Mouse (Mus musculus): ENCODE data around the gene Kalrn. TPM values are rescaled to one million over a fixed set of nuclear protein-coding genes. Genes with fewer than 3 reads are reported as not detected.

Gene Kalrn
- polyA plus RNA-seq, 1 experiment from 2014 or later, result 24.6 TPM

DNA sequence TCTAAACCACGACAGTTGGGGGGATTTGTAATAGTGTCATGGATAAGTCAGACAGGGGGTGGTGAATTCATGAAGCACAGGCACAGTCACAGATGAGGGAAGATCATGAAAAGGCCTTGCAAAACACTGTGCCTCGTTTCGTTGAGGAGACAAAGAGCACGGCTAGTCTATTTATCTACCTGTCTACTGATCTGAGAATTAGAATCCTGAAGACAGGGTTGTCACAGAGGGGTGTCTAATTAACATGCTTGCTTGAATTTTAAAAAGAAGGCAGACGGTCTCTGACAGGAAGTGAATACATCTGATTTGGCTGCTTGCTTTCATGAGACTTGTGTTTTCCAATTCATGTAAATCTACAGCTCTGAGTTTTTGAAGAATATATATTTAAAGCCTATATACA is 52.3 kb downstream of the Kalrn start:
- no peak for ATAC-seq (ENCODE audit: low FRiP score, low read depth)
- Histone ChIP-seq H3K9ac (no peak overlapping the region), H3K27ac (replicated peaks) (no peak overlapping the region), H3K27me3 (no peaks in the 10 kb centered on the region), H3K4me2 (no peak overlapping the region), H3K9me3 (no peaks in the 10 kb centered on the region), H3K4me3 (no peak overlapping the region), H3K4me1 (replicated peaks) (peaks cover 37% of the 10 kb centered on the region), H3K36me3 (no peaks in the 10 kb centered on the region)
- 10% methylated on average over 5 of the region's 5 CpGs for WGBS

DNA sequence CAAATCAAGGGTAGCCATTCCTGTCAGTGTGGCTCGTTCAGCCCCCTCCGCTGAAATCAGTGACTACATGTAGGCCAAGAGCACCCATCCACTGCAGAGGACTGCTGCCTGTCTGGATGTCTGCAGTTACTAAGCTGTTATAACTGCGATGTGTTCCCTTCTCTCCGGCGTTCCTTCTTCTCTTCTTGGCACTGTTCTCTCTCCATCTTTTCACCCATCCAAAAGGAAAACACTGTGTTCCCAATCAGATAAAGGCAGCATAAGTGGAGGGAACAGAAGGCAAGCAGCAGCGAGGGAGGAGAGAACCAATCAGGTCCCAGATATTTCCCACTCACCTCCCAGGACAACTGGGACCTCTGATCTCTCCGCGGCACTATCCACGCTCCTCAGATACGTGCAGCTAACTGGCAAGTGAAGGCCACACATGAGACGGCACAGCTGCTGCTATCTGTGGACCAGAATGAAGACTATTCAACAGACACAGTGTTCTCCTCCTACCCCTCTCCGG is 56.4 kb downstream of the Kalrn start:
- Histone ChIP-seq H3K36me3 (no peaks in the 10 kb centered on the region), H3K27me3 (no peaks in the 10 kb centered on the region), H3K4me3 (no peak overlapping the region), H3K4me2 (no peak overlapping the region), H3K4me1 (replicated peaks) (peaks cover 56% of the 10 kb centered on the region), H3K27ac (replicated peaks) (no peak overlapping the region), H3K9ac (no peak overlapping the region), H3K9me3 (no peaks in the 10 kb centered on the region)
- ATAC-seq (ENCODE audit: low FRiP score, low read depth), result no peak
- WGBS, result 58% methylated on average over 12 of the region's 12 CpGs

DNA sequence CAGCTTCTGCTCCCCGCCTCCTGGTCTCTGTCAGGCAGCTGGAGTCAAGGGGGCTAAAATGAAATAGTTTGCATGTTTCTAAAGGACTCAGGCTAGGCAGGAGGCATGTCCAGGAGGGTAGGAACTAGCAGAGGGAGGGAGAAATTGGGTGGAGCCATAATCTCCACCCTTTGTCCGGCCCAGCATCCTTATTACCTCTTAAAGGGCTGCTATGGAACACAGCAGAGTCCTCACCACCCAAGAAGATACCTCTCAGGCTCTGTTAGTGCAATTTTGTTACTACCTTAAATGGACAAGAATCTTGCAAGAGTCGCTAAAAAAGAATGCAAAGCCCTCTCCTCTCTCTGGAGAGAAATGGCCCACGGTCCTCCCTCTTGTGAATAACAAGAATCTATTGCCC is 57.8 kb downstream of the Kalrn start:
- no peaks in the 10 kb centered on the region for H3K9me3 ChIP-seq
- no peaks in the 10 kb centered on the region for H3K27me3 ChIP-seq
- H3K36me3 ChIP-seq, result no peaks in the 10 kb centered on the region
- ATAC-seq (ENCODE audit: low FRiP score, low read depth), result no peak
- H3K4me1 ChIP-seq (replicated peaks), result peaks cover 59% of the 10 kb centered on the region
- H3K27ac ChIP-seq (replicated peaks), result no peak overlapping the region
- no peak overlapping the region for H3K4me3 ChIP-seq
- H3K4me2 ChIP-seq, result no peak overlapping the region
- no peak overlapping the region for H3K9ac ChIP-seq
- 88% methylated on average over 4 of the region's 4 CpGs for WGBS

DNA sequence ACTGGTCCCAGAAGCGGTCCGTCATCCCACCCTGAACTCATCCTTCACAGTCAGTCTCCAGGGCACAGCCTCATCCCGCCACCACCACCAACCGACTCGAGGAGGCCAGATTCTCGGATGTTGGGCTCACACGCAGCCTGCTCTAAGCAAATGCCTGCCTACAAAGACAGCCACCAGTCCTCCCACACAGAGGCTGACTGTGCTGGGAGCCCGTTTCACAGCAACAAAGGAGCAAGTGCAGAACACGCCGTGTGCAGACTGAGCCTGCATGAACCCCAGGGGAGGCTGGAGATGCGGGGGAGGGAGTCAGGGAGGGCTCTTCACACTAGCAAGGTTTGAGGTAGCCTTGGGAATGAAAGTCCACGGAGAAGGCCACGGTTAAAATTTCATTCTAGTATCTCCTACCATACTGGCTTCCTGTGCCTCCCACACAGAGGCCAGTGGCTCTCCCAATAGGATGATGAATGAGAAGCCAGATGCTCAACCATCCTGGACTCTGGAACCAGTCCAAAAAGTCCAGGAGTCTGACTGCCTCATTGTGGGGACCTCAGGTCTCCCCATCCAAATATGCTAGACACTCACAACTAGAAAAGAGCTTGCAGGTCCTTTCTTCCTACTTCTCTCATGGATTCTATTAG is 59.3 kb downstream of the Kalrn start:
- Histone ChIP-seq H3K27me3 (no peaks in the 10 kb centered on the region), H3K4me2 (no peak overlapping the region), H3K36me3 (no peaks in the 10 kb centered on the region), H3K9ac (no peak overlapping the region), H3K9me3 (no peaks in the 10 kb centered on the region), H3K27ac (replicated peaks) (no peak overlapping the region), H3K4me3 (no peak overlapping the region), H3K4me1 (replicated peaks) (peaks cover 59% of the 10 kb centered on the region)
- ATAC-seq (ENCODE audit: low FRiP score, low read depth), result peak; percentile 40; the same call in 1 of the 2 replicates
- WGBS, result 26% methylated on average over 13 of the region's 13 CpGs

GRCm38 (mm10) chr16:34512326-34512725 is 61.0 kb downstream of the Kalrn start:
- H3K4me1 ChIP-seq (replicated peaks), result peaks cover 46% of the 10 kb centered on the region
- no peak overlapping the region for H3K27ac ChIP-seq (replicated peaks)
- H3K4me2 ChIP-seq, result no peak overlapping the region
- H3K4me3 ChIP-seq, result no peak overlapping the region
- no peak for ATAC-seq (ENCODE audit: low FRiP score, low read depth)
- H3K27me3 ChIP-seq, result no peaks in the 10 kb centered on the region
- no peaks in the 10 kb centered on the region for H3K9me3 ChIP-seq
- WGBS, result 76% methylated on average over 4 of the region's 4 CpGs
- no peak overlapping the region for H3K9ac ChIP-seq
- H3K36me3 ChIP-seq, result no peaks in the 10 kb centered on the region

GRCm38 (mm10) chr16:34508125-34508524 is 65.2 kb downstream of the Kalrn start:
- Histone ChIP-seq H3K27ac (replicated peaks) (no peak overlapping the region), H3K4me1 (replicated peaks) (0 out of 2 replicates have a peak, but pooled peaks cover 13% of the 10 kb centered on the region), H3K9me3 (no peaks in the 10 kb centered on the region), H3K4me3 (no peak overlapping the region), H3K4me2 (no peak overlapping the region), H3K27me3 (no peaks in the 10 kb centered on the region), H3K36me3 (no peaks in the 10 kb centered on the region), H3K9ac (no peak overlapping the region)
- no peak for ATAC-seq (ENCODE audit: low FRiP score, low read depth)
- 70% methylated on average over 1 of the region's 1 CpGs for WGBS

DNA sequence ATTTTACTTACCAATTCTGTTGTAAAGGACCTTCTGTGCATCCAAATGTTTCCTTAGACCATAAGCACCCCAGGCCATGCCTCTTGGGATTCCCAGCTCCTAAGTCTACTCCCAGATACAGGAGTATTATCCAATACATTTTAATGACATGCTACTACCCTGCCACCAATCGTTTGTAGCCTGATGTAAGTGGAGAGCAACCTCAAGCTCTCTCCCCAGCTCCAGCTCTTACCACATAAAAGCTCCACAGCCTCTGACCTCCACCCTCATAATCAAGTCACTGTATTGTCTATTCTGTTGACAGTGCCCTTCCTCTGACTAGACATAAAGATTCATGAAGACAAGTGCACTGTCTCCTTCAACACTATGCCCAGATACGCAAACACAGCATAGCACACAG is 67.3 kb downstream of the Kalrn start:
- 85% methylated on average over 2 of the region's 2 CpGs for WGBS
- no peaks in the 10 kb centered on the region for H3K4me1 ChIP-seq (replicated peaks)
- H3K4me2 ChIP-seq, result no peak overlapping the region
- ATAC-seq (ENCODE audit: low FRiP score, low read depth), result no peak
- no peak overlapping the region for H3K4me3 ChIP-seq
- no peaks in the 10 kb centered on the region for H3K27me3 ChIP-seq
- H3K9me3 ChIP-seq, result no peaks in the 10 kb centered on the region
- no peak overlapping the region for H3K9ac ChIP-seq
- no peaks in the 10 kb centered on the region for H3K36me3 ChIP-seq
- no peak overlapping the region for H3K27ac ChIP-seq (replicated peaks)

DNA sequence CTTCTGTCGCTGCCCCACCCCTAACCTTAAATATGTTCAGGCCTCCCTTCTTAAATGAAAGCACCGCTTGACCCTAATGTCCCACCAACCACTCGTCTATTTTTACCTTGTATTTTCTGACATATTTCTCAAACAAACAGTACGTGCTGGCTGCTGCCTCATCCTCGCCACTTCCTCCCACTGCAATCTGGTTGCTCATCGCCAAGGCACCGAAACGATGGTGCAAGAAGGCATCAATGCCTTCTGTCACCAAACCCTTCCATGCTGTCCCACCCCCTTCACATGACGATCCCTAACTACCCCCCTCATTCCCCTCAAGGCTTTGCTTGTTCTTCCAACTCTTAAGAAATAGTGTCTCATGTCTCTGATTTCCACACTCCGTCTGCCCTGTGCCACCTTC is 69.1 kb downstream of the Kalrn start:
- ATAC-seq (ENCODE audit: low FRiP score, low read depth), result no peak
- Histone ChIP-seq H3K27ac (replicated peaks) (no peak overlapping the region), H3K4me2 (no peak overlapping the region), H3K9ac (no peak overlapping the region), H3K4me1 (replicated peaks) (no peaks in the 10 kb centered on the region), H3K36me3 (no peaks in the 10 kb centered on the region), H3K27me3 (no peaks in the 10 kb centered on the region), H3K9me3 (no peaks in the 10 kb centered on the region), H3K4me3 (no peak overlapping the region)
- WGBS, result 89% methylated on average over 10 of the region's 10 CpGs

DNA sequence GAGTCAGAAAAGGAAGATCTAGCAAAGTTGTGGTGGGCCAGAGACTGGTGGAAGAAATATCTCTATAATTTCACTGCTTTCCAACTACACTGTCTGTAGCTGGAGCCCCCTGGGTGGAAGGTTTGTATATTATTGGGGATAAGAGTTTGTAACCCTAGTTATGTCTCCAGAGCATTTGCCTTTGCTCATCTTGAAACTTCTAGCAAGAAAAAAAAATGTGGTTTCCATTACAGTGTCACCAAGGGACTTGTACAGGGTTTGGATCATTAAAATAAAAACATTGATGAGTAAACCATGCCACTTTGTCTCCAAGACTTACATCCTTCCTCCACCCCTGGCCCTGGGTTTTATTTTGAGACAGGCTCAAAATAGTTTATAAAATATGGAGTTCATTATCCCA is 71.2 kb downstream of the Kalrn start:
- H3K36me3 ChIP-seq, result no peaks in the 10 kb centered on the region; the same call in 1 of the 2 replicates
- H3K9me3 ChIP-seq, result no peaks in the 10 kb centered on the region
- no peak overlapping the region for H3K4me2 ChIP-seq
- H3K4me3 ChIP-seq, result no peak overlapping the region
- H3K9ac ChIP-seq, result no peak overlapping the region
- no peak for ATAC-seq (ENCODE audit: low FRiP score, low read depth)
- no peaks in the 10 kb centered on the region for H3K27me3 ChIP-seq
- no peak overlapping the region for H3K27ac ChIP-seq (replicated peaks)
- no peaks in the 10 kb centered on the region for H3K4me1 ChIP-seq (replicated peaks)

DNA sequence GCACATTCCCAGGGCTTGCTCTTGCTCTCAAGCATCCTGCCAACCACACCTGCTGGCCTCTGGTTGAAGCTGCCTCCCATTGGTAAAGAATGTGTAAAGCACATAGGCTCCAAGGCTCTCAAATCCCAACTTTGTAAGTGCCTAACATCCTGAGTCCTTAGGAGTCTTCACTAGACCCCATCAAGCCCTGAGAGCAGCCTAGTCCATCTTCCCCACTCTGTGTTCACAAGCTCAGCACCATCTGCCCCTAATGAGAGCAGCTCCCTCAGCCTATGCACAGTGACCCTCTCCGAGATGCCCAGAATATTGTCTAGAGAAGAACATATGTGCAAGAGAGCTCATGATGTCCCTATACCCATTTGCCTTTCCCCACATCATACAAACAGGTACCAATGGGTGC is 78.6 kb downstream of the Kalrn start:
- H3K27ac ChIP-seq (replicated peaks), result no peak overlapping the region
- no peaks in the 10 kb centered on the region; the same call in 1 of the 2 replicates for H3K36me3 ChIP-seq
- ATAC-seq (ENCODE audit: low FRiP score, low read depth), result no peak
- H3K4me3 ChIP-seq, result no peak overlapping the region
- H3K4me2 ChIP-seq, result no peak overlapping the region
- no peak overlapping the region for H3K9ac ChIP-seq
- no peaks in the 10 kb centered on the region for H3K9me3 ChIP-seq
- H3K27me3 ChIP-seq, result no peaks in the 10 kb centered on the region
- peaks cover 9% of the 10 kb centered on the region; the same call in 1 of the 2 replicates for H3K4me1 ChIP-seq (replicated peaks)
- WGBS, result 98% methylated on average over 1 of the region's 1 CpGs

DNA sequence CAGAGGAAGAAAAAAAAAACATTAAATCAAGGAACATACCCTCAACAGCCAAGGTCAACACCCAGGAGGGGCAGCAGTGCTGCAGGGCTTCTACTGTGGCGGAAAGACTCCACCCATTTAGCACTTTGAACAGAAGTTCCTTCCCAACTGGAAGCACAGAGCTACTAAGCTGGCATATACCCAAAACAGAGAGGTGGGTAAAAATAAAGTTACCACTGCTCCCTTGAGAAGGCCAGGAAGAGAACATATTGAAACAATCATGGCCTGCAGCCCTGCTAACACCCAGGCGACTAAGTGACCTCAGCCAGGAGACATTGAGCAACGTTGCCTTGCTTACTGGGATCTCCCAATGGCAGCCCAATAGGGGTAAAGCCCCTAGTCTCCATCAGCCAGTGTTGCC is 79.4 kb downstream of the Kalrn start:
- H3K4me1 ChIP-seq (replicated peaks), result peaks cover 9% of the 10 kb centered on the region; the same call in 1 of the 2 replicates
- no peak overlapping the region for H3K9ac ChIP-seq
- WGBS, result 61% methylated on average over 3 of the region's 3 CpGs
- no peaks in the 10 kb centered on the region for H3K9me3 ChIP-seq
- H3K27ac ChIP-seq (replicated peaks), result no peak overlapping the region
- no peaks in the 10 kb centered on the region for H3K27me3 ChIP-seq
- H3K4me2 ChIP-seq, result no peak overlapping the region
- H3K4me3 ChIP-seq, result no peak overlapping the region
- no peak for ATAC-seq (ENCODE audit: low FRiP score, low read depth)
- no peaks in the 10 kb centered on the region; the same call in 1 of the 2 replicates for H3K36me3 ChIP-seq

DNA sequence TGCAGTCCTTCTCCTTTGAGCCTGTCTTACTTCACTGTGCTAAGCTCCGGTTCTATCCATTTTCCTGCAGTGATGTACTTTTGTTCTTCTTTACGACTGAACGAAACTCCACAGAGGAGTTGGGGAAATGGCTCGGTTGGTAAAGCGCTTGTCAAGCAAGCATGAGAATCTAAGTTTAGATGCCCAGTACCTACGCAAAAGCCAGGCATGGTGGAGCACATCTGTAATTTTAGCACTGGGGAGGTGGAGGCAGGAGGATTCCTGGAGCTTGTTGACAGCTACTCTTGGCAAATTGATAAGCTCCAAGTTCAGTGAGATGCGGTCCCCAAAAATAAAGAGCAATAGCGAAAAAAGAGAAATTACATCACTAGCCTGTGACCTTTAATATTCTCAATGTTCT is 82.1 kb downstream of the Kalrn start:
- ATAC-seq (ENCODE audit: low FRiP score, low read depth), result no peak
- H3K27ac ChIP-seq (replicated peaks), result no peak overlapping the region
- H3K9ac ChIP-seq, result no peak overlapping the region
- H3K4me3 ChIP-seq, result no peak overlapping the region
- 68% methylated on average over 8 of the region's 8 CpGs for WGBS
- H3K4me2 ChIP-seq, result no peak overlapping the region
- no peaks in the 10 kb centered on the region for H3K27me3 ChIP-seq
- H3K4me1 ChIP-seq (replicated peaks), result peaks cover 11% of the 10 kb centered on the region
- H3K36me3 ChIP-seq, result no peaks in the 10 kb centered on the region
- no peaks in the 10 kb centered on the region for H3K9me3 ChIP-seq

GRCm38 (mm10) chr16:34490506-34490905 is 82.8 kb downstream of the Kalrn start:
- Histone ChIP-seq H3K4me2 (no peak overlapping the region), H3K9ac (no peak overlapping the region), H3K27me3 (no peaks in the 10 kb centered on the region), H3K27ac (replicated peaks) (no peak overlapping the region), H3K4me3 (no peak overlapping the region), H3K9me3 (no peaks in the 10 kb centered on the region), H3K4me1 (replicated peaks) (peaks cover 18% of the 10 kb centered on the region), H3K36me3 (no peaks in the 10 kb centered on the region)
- 58% methylated on average over 8 of the region's 8 CpGs for WGBS
- no peak for ATAC-seq (ENCODE audit: low FRiP score, low read depth)

All from hindbrain, embryonic 15.5 days (tissue).